Mouse (Mus musculus): Measurements from ENCODE around the gene Cd4. TPM values are rescaled to one million over a fixed set of nuclear protein-coding genes. Genes with fewer than 3 reads are reported as not detected.

The Cd4 gene
- 0.06 and 0.26 TPM in 2 replicates for polyA plus RNA-seq (2015; fragmentation: Nextera tagmentation; extraction: Ambion mirVana)

GRCm38 (mm10) chr6:124887986-124888385 lies at the start of gene Cd4:
Cd4 (minus strand) TSS chr6:124888221.
- Histone ChIP-seq H3K9me3 (replicated peaks) (no peaks in the 10 kb centered on the region), H3K27ac (no peak within 1 kb of the TSS), H3K27me3 (no peaks in the 10 kb centered on the region), H3K9ac (no peak within 1 kb of the TSS), H3K4me3 (replicated peaks) (no peak within 1 kb of the TSS), H3K4me1 (no peaks in the 10 kb centered on the region), H3K36me3 (no peaks in the 10 kb centered on the region), H3K4me2 (no peak within 1 kb of the TSS)
- ATAC-seq (replicated peaks; ENCODE audit: low FRiP score) = no peak
- WGBS = 84% methylated on average over 9 of the region's 9 CpGs

- no peak for ATAC-seq (replicated peaks; ENCODE audit: low FRiP score)
- WGBS = 81% methylated on average over 2 of the region's 2 CpGs
- Histone ChIP-seq H3K27ac (no peak overlapping the region), H3K9me3 (replicated peaks) (no peaks in the 10 kb centered on the region), H3K27me3 (no peaks in the 10 kb centered on the region), H3K36me3 (peaks cover 76% of the 10 kb centered on the region), H3K4me2 (no peak overlapping the region), H3K4me1 (peaks cover 26% of the 10 kb centered on the region), H3K9ac (no peak overlapping the region), H3K4me3 (replicated peaks) (no peak overlapping the region)
Measured at GRCm38 (mm10) chr6:124937493-124937892, 49.5 kb upstream of the Cd4 start.

- Histone ChIP-seq H3K4me2 (no peak overlapping the region), H3K9ac (no peak overlapping the region), H3K27me3 (no peaks in the 10 kb centered on the region), H3K36me3 (peaks cover 77% of the 10 kb centered on the region), H3K9me3 (replicated peaks) (no peaks in the 10 kb centered on the region), H3K27ac (no peak overlapping the region), H3K4me1 (peaks cover 31% of the 10 kb centered on the region), H3K4me3 (replicated peaks) (no peak overlapping the region)
- 74% methylated on average over 1 of the region's 1 CpGs for WGBS
- no peak for ATAC-seq (replicated peaks; ENCODE audit: low FRiP score)
Measured at GRCm38 (mm10) chr6:124936681-124937080, 48.7 kb upstream of the Cd4 start.

- Histone ChIP-seq H3K27me3 (no peaks in the 10 kb centered on the region), H3K27ac (no peak overlapping the region), H3K9me3 (replicated peaks) (no peaks in the 10 kb centered on the region), H3K4me2 (no peak overlapping the region), H3K4me3 (replicated peaks) (no peak overlapping the region), H3K9ac (no peak overlapping the region), H3K4me1 (peaks cover 40% of the 10 kb centered on the region), H3K36me3 (peaks cover 71% of the 10 kb centered on the region)
- no peak for ATAC-seq (replicated peaks; ENCODE audit: low FRiP score)
- WGBS = 93% methylated on average over 7 of the region's 7 CpGs
Measured at GRCm38 (mm10) chr6:124934670-124935069, 46.6 kb upstream of the Cd4 start.

DNA sequence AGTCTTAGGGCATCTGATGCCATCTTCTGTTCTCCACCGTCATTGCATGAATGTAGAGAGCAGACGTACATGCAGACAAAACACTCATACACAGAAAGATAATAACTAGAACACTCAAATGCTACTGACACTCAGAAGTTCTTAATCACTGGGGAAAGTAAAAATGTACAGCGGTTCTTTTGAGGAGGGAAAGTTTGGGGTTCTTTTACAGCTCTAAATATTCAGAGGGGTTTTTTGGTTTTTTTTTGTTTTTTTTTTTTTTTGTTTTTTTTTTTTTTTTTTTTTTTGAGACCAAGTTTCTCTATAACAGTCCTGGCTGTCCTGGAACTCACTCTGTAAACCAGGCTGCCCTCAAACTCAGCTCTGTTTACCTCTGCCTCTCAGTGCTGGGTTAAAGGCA lies 45.1 kb upstream of the Cd4 start:
- Histone ChIP-seq H3K4me2 (peak overlapping the region; percentile 79), H3K4me3 (replicated peaks) (peak overlapping the region; percentile 99; the same call in 1 of the 2 replicates), H3K36me3 (peaks cover 56% of the 10 kb centered on the region), H3K9me3 (replicated peaks) (no peaks in the 10 kb centered on the region), H3K27me3 (no peaks in the 10 kb centered on the region), H3K27ac (no peak overlapping the region), H3K9ac (no peak overlapping the region), H3K4me1 (peaks cover 44% of the 10 kb centered on the region)
- 91% methylated on average over 3 of the region's 3 CpGs for WGBS
- ATAC-seq (replicated peaks; ENCODE audit: low FRiP score) = no peak

DNA sequence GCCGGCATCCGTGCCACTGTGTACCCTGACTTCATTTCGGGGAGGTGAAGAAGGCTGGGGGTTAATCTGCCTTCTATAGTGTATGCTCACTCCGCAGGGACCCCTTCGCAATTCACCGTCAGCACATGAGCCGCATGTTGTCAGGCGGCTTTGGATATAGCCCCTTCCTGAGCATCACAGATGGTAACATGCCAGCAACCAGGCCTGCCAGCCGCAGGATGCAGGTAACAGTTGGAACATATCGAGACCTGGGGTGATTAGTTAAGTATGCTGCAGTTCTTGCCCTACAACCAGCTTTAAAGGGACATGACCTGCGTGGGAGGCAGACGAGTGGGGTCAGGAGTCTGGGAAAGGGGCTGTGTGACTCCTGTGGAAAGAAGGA lies 44.3 kb upstream of the Cd4 start:
- Histone ChIP-seq H3K9ac (peak overlapping the region; percentile 97), H3K27ac (peak overlapping the region; percentile 98), H3K9me3 (replicated peaks) (no peaks in the 10 kb centered on the region), H3K4me1 (peaks cover 44% of the 10 kb centered on the region), H3K4me2 (peak overlapping the region; percentile 79), H3K27me3 (no peaks in the 10 kb centered on the region), H3K36me3 (peaks cover 47% of the 10 kb centered on the region), H3K4me3 (replicated peaks) (peak overlapping the region; percentile 99)
- 33% methylated on average over 12 of the region's 12 CpGs for WGBS
- ATAC-seq (replicated peaks; ENCODE audit: low FRiP score) = no peak

GRCm38 (mm10) chr6:124931525-124932313 lies 43.7 kb upstream of the Cd4 start:
- Histone ChIP-seq H3K4me1 (peaks cover 44% of the 10 kb centered on the region), H3K4me2 (peak overlapping the region; percentile 79), H3K9ac (peak overlapping the region; percentile 97), H3K9me3 (replicated peaks) (no peaks in the 10 kb centered on the region), H3K27ac (peak overlapping the region; percentile 98), H3K27me3 (no peaks in the 10 kb centered on the region), H3K36me3 (peaks cover 42% of the 10 kb centered on the region), H3K4me3 (replicated peaks) (peak overlapping the region; percentile 99)
- ATAC-seq (replicated peaks; ENCODE audit: low FRiP score) = peak; percentile 47
- WGBS = under 1% methylated on average over 48 of the region's 48 CpGs

DNA sequence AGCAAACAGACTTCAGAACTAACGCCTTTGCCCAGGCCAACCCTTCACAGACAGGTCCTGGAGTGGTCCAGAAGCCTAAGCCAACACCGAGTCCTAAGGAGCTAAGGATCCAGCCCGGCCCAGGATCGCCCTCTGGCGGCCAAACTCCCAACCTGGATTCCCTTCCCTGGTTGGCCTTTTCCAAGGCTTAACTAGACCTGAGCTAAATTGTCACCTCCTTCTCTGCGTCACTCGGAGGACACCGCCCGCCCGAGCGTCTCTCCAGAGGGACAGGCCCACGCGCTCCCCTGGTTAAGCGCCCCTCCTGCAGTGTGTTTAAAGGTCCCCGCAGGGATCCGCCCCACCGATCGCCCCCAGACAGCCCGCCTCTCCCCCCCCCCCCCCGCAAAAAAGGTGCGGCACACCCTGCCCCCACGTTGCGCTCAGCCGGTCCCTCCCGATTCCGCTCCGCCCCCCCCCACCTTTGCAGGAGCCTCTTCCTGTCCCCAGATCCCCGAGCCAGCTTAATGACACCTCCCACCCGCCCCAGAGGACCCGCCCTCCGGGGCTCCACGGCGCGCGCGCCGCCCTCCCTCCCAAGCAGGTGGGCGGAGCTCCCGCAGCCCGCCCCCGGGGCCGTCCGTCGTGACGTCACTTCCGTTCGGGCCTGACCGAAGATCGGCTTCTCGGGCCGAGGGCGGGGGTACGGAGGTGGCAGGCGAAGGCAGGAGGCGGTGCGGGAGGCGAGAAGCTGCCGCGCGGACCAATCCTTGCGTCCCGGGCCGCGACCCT lies 42.9 kb upstream of the Cd4 start, which contains the start of gene Mlf2:
Gene Mlf2 (plus strand): TSS at position 633 of the 771 bp plus-strand sequence.
- Histone ChIP-seq H3K4me2 (peak within 1 kb of the TSS; percentile 79), H3K27me3 (no peaks in the 10 kb centered on the region), H3K9me3 (replicated peaks) (no peaks in the 10 kb centered on the region), H3K36me3 (peaks cover 34% of the 10 kb centered on the region), H3K9ac (peak within 1 kb of the TSS; percentile 97), H3K4me3 (replicated peaks) (peak within 1 kb of the TSS; percentile 99), H3K27ac (peak within 1 kb of the TSS; percentile 98), H3K4me1 (peaks cover 46% of the 10 kb centered on the region)
- WGBS = under 1% methylated on average over 59 of the region's 64 CpGs
- ATAC-seq (replicated peaks; ENCODE audit: low FRiP score) = peak; percentile 95

DNA sequence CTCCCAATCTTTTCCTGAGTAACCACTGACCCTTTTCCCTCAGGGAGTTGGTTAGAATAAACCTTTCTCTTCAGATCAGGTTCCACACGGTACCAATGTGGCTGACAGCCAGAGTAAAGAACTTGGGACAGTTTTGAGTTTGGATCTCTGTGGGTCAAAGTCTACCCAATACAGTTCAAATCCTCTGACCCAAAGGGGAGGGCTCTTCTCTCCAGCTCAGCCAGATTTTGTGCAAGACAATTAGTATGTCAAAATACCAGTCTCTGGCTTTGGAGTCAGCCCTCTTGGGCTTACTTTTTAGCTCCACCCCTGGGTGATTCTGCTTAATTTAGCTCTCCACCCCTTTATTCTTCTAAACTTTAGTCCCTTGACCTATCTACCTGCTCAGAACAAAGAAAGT lies 42.2 kb upstream of the Cd4 start:
- 23% methylated on average over 1 of the region's 1 CpGs for WGBS
- H3K27ac ChIP-seq = peak overlapping the region; percentile 98
- peak overlapping the region; percentile 79 for H3K4me2 ChIP-seq
- H3K36me3 ChIP-seq = peaks cover 27% of the 10 kb centered on the region
- H3K9ac ChIP-seq = peak overlapping the region; percentile 42
- no peak for ATAC-seq (replicated peaks; ENCODE audit: low FRiP score)
- peaks cover 52% of the 10 kb centered on the region for H3K4me1 ChIP-seq
- H3K27me3 ChIP-seq = no peaks in the 10 kb centered on the region
- no peaks in the 10 kb centered on the region for H3K9me3 ChIP-seq (replicated peaks)
- peak overlapping the region; percentile 99 for H3K4me3 ChIP-seq (replicated peaks)

- H3K9me3 ChIP-seq (replicated peaks) = no peaks in the 10 kb centered on the region
- peaks cover 40% of the 10 kb centered on the region for H3K4me1 ChIP-seq
- no peaks in the 10 kb centered on the region for H3K27me3 ChIP-seq
- H3K4me3 ChIP-seq (replicated peaks) = no peak overlapping the region
- H3K36me3 ChIP-seq = no peaks in the 10 kb centered on the region
- ATAC-seq (replicated peaks; ENCODE audit: low FRiP score) = no peak
- no peak overlapping the region for H3K9ac ChIP-seq
- peak overlapping the region; percentile 84 for H3K27ac ChIP-seq
- 35% methylated on average over 5 of the region's 5 CpGs for WGBS
- H3K4me2 ChIP-seq = peak overlapping the region; percentile 34
Measured at GRCm38 (mm10) chr6:124925941-124926340, 37.9 kb upstream of the Cd4 start.

DNA sequence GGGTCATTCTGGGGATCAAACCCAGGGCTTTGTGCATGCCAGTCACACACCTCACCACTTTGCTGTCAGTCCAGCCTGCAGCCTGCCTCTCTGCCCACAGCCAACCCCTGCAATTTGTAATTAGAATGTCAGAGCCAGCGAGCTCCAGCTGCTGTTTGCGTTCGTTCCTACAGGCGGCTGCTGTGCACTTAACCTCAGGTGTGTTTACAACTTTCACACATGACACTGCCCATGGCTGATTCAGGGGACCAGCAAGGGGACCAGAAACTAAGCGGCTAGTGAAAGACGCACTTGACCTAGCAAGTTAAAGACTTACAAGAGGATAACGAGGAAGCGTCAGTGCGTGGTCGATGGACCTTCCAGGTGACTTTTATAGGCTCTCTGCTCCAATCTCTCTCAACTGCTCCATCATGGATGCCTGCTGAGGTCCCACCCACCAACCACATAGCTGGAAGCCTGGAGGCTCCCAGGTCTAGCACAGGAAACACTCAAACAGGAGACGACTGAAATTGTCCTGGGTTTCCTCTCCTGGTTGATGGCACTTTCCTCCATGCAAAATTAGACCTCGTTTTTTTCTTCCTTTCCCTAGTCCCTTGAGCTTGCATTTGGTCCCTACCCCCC lies 37.3 kb upstream of the Cd4 start:
- Histone ChIP-seq H3K4me2 (peak overlapping the region; percentile 34), H3K27me3 (no peaks in the 10 kb centered on the region), H3K4me1 (peaks cover 43% of the 10 kb centered on the region), H3K4me3 (replicated peaks) (no peak overlapping the region; the same call in 1 of the 2 replicates), H3K27ac (peak overlapping the region; percentile 84), H3K36me3 (no peaks in the 10 kb centered on the region), H3K9me3 (replicated peaks) (no peaks in the 10 kb centered on the region), H3K9ac (no peak overlapping the region)
- 17% methylated on average over 12 of the region's 12 CpGs for WGBS
- ATAC-seq (replicated peaks; ENCODE audit: low FRiP score) = no peak

- H3K27me3 ChIP-seq = no peaks in the 10 kb centered on the region
- no peak overlapping the region for H3K4me3 ChIP-seq (replicated peaks)
- H3K4me2 ChIP-seq = no peak overlapping the region
- H3K9ac ChIP-seq = no peak overlapping the region
- H3K4me1 ChIP-seq = peaks cover 54% of the 10 kb centered on the region
- H3K27ac ChIP-seq = peak overlapping the region; percentile 100
- H3K9me3 ChIP-seq (replicated peaks) = no peaks in the 10 kb centered on the region
- H3K36me3 ChIP-seq = no peaks in the 10 kb centered on the region
- WGBS = 62% methylated on average over 4 of the region's 4 CpGs
- no peak for ATAC-seq (replicated peaks; ENCODE audit: low FRiP score)
Measured at GRCm38 (mm10) chr6:124921539-124921938, 33.5 kb upstream of the Cd4 start.
